Mouse (Mus musculus) adrenal gland, postnatal 36 days (tissue): ENCODE data around the gene Zbtb32. TPM values are rescaled to one million over a fixed set of nuclear protein-coding genes. Genes with fewer than 3 reads are reported as not detected.

Experiments
- DNase-seq, 2 experiments: peaks; one replicate each; pipeline ENCODE4 v3.0.0; 2021; ENCODE audit warnings: mixed read lengths in 1 of 2
- total RNA-seq, 2 experiments: library from RNA; stranded (reverse); gene quantifications; 2 replicates each; pipeline ENCODE4 v1.2.3; 2021

Gene Zbtb32
- total RNA-seq, 2 experiments from 2014 or later: 0.72 TPM; not detected in 1

DNA sequence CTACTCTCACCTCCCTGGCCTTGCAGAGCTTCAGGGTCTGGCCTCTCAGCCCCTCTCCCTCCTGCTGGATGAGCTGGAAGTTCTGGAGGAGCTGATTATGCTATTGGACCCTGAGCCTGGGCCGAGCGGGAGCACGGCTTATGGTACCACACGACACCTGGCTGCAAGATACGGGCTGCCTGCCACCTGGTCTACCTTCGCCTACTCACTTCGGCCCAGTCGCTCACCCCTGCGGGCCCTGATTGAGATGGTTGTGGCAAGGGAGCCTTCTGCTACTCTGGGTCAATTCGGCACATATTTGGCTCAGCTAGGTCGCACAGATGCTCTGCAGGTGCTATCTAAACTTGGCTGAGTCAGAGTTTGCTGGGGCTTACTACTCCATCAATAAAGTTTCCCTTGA is 31.2 kb downstream of the Zbtb32 start:
- no peak for DNase-seq

DNA sequence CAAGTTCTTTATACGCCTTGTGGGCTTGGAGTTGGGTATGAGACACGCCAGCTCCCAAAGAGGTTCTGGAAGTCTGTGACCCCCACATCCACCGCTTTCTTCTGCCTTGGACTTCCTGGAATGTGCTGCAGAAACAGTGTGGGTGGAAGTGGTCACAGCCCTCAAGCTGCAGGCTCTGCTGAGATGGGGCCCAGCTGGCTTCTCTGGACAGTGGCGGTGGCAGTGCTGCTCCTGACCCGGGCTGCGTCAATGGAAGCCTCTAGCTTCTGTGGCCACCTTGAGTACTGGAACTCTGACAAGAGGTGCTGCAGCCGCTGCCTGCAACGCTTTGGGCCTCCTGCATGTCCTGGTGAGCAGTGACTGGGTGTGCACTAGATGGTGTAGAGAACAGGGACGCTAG is 32.7 kb downstream of the Zbtb32 start:
- no peak for DNase-seq

GRCm38 (mm10) chr7:30564970-30565571 is 33.6 kb downstream of the Zbtb32 start, which contains the start of gene Igflr1:
TSS of gene Igflr1 (plus strand) at chr7:30565427.
- no peak for DNase-seq

DNA sequence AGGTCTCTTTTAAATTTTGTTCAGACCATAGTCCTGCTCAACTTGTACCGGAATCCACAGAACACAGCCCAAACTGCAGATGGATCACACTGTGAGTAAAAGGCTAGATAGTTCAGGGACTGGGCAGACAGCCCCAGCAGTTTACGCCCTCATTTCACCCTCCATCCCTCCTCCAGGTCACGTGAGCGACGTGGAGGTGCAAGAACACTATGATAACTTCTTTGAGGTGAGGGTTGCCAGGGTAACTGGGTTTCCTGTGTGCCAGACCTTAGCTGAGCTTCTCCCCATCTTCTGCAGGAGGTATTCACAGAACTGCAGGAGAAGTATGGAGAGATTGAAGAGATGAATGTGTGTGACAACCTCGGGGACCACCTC is 34.8 kb downstream of the Zbtb32 start:
- DNase-seq: no peak

DNA sequence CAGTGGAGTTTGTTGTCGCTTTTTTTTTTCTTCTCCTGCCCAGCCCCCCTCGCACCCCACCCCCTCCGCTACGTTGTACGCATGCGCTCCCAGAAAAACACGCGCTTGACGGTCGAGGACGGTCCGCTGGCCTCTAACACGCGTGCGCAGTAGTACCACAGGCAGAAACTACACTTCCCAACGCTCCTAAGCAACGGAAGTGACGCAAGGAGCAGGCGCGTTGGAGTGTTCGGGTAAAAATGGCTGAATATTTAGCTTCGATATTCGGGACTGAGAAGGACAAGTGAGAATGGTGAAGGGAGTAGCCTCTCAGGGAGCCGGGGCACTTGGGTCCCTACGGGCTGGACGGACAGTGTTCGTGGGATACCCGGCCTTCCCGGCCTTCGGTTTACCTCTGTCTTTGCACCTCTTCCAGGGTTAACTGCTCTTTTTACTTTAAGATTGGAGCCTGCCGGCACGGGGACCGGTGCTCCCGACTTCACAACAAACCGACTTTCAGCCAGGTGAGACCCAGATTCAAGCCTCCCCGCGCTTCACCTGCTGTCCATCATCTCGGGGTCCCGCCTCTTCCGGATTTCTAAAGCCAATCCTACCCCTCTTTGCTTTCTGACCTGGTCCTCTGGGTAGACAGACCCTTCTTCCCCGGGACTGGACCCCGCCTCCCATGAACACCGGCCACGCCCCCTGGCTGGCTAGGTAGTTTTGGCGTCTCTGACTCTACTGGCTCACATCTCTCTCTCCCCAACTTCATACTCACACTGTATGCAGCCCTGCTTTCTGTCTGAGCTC is 35.4 kb downstream of the Zbtb32 start, which contains the start of the genes U2af1l4, Gm49396 and Psenen:
TSS of gene U2af1l4 (plus strand) at position 185 of the 789 bp plus-strand sequence.
TSS of gene Gm49396 (plus strand) at position 228 of the 789 bp plus-strand sequence.
TSS of gene Psenen (minus strand) at position 511 of the 789 bp plus-strand sequence.
- peak; percentile 95 to 97 for DNase-seq

GRCm38 (mm10) chr7:30562526-30563116 is 36.1 kb downstream of the Zbtb32 start:
- no peak for DNase-seq

GRCm38 (mm10) chr7:30560296-30560695 is 38.4 kb downstream of the Zbtb32 start:
- no peak for DNase-seq

- peak; percentile 97 to 98 for DNase-seq
Measured at GRCm38 (mm10) chr7:30559443-30559954, 39.2 kb downstream of the Zbtb32 start, which contains the start of gene Lin37. TSS of gene Lin37 (minus strand) at chr7:30559838.

DNA sequence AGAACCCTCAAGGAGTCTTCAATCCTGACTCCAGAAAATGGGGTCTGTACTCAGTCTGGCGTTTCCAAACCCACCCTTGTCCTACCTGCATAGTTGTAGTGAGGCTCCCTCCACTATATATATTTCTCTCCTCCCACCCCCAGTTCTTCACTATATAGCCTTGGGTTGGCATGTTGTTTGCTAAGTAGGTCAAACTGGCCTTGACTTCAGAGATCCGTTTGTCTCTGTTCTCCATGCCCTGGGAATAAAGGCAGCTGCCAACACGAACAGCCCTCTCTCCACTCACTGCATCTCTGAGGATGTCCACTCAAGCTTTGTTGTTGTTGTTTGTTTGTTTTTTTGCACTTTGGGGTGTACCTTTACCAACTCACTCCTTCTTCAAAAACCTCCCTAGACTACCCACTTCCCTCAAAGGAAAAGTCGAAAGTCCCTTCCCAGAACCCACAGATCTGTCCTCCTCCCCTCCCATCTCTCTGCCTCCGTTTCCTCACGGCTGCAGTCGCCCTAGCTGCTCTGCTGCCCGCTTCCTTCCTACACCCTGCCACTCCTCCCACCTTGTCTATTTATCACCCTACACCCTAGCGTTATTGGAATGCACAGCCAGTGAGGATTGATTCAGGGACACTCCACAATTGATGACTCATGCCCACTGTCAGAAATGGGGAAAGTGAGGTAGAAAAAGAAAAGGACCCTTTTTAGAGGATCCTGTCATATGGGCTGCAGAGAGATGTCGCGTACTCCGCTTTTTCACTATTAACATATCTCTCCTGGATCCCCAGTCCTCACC is 39.9 kb downstream of the Zbtb32 start:
- DNase-seq: no peak

GRCm38 (mm10) chr7:30557901-30558514 is 40.7 kb downstream of the Zbtb32 start:
- DNase-seq: peak in 1 of 2 experiments; percentile 38

DNA sequence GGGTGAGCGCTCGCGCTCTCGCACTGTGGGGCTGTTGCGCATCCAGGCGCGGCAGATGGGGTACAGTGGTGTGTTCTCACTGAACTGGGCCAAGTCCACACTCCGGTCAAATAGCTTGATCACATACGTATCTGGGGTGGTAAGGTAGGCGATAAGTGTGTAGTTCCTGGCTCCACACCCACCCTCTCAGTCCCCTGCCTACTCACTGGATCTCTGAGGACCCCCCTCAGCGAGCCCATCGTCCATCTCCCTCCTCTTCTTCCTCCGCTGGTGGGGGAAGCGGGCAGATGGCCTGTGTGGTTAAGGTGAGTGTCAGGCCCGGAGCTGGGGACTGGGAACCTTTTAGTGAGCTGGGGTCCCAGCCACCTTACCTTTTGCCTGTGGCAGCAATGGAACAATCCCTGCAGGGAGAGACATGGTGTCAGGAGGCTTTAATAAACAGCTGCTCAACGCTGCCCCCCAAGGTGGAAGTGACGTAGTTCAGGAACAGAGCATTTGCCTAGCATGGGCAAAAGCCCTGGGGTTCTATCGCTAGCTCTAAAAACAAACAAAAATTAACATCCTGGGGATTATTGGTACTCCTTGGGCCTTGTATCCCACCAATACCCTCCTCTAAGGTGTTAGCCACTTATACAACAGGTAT is 41.7 kb downstream of the Zbtb32 start:
- no peak for DNase-seq

DNA sequence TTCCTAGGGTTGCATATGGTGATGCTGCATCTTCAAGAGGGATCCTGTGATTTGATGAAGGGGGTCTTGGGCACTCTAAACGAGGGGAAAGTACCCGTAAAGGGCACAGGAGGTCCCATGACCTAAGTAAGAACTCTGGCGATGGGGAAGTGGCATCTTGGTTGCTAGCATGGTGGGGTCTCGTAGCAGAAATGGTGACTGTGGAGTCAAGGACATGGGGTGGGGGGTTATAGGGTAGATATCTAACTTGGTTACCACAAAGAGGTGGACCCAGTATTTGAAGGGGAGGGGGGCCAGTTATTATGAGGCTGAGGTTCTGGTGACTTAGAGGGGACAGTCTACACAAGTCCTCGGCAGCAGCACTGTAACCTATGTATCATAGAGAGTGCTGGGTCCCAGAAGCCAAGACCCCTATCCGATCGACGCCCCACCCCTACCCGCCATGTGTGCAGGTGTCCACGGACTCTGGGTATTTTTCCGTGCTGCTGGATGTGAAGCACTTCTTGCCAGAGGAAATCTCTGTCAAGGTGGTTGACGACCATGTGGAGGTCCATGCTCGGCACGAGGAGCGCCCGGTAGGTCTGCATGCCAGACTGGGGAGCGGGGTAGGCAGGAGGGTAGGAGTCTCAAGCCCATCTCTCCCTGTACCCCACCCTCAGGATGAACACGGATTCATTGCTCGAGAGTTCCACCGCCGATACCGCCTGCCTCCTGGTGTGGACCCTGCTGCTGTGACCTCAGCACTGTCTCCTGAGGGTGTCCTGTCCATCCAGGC is 44.7 kb downstream of the Zbtb32 start:
- DNase-seq: no peak

DNA sequence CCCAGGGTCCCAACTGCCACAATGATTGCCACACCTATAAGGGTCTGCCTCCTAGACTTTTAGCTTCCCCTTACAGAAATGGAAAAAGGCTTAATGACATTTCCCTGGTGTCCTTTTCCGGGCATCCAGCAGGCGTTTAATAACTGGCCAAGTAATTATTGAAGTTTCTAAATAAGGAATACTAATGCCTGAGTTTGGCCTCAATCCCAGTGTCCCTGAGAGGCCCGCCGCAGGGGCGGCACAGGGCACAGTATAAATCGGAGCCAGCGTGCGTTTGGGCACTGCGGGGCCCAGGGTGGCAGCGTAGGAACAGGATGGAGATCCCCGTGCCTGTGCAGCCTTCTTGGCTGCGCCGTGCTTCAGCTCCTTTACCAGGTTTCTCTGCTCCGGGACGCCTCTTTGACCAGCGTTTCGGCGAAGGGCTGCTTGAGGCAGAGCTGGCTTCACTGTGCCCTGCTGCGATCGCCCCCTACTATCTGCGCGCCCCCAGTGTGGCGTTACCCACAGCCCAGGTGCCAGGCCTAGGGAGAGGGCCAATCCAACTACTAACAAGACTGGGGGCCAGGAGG is 45.6 kb downstream of the Zbtb32 start:
- peak; percentile 79 to 83 for DNase-seq

DNA sequence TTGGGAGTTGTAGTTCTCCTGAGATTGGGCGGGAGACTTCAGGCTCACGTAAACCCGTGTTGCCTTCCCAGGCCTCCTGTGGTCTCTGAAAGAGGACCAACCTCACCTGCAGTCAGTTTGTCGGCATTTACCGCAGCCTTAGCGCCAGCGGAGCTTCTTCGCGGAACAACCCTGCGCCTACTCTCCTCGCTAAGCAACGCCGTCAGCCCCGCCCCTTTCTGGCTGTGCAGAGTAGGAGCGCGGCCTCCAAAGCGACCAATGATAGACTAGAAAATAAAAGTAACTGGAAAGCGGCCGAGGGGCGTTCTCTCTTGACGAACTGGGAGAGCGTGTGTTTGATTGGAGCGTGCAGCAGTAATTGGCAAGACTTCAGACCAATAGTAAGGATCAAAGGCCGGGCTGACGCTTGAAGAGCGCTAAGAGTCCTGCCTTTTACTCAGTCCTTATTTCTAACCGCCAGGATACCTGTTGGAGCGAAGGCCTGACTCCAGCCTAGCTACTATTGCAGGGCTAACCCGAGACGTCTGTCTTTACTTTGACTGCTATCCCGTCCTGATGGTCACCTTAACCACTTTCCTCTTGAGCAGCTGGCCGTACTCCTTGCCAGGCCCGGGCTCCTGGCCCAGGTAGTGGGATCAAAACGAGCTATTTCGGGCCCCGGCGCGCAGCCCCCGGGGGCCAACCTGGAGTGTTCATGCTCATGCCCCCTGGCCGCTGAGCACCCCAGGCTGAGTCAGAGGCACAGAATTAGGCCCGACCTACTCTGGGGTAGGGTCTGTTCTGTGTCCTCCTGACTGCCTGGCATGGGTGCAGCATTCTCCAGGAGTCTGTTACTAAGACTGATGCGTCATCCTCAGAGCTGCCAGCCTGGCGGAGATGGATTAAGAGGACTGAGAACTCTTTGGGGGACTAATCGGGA is 46.3 kb downstream of the Zbtb32 start, which contains the start of the genes Hspb6 and Proser3:
TSS of gene Hspb6 (plus strand) at position 77 of the 919 bp plus-strand sequence.
TSS of gene Proser3 (minus strand) at position 198 of the 919 bp plus-strand sequence.
- DNase-seq: peak; percentile 95 to 97

DNA sequence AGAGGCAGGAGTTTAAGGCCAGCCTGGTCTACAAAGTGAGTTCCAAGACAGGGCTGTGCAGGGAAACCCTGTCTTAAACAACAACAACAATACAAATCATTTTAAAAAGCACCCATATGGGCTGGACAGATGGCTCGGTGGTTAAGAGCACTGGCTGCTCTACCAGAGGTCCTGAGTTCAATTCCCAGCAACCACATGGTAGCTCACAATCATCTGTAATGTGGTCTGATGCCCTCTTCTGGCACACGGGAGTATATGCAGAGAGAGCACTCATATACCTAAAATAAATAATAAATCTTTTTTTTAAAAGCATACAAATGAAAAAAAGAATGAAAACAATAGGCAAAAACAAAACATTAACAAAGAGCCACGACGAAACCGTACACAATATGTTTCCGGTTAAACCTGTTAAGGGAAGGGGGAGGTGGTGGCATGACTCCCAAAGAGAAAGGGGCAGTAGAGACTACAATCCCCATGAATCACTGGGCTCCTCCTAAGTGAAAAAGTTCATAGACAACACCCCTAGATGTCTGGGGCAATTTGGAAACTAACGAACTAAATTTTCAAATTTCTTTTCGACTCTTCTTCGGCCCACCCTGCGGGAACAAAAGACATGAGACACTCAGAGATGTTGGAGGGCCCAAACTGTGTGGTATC is 47.1 kb downstream of the Zbtb32 start:
- no peak for DNase-seq

DNA sequence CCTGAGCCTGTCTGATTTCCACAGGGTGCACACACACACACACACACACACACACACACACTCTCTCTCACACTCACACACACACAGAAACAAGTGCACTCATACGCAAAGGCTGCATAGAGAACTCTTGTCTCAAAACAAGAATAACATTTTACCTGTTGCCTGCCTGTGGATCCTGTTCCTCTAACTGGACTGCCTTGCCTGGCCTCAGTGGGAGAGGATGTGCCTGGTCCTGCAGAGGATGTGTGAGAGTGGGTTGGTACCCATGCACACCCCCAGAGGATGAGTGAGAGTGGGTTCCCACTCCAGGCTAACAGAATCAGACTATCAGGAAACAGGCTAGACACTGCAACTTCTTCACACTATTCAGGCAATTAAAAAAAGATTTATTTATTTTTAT is 48.1 kb downstream of the Zbtb32 start:
- DNase-seq: no peak

GRCm38 (mm10) chr7:30549880-30550279 is 48.8 kb downstream of the Zbtb32 start:
- no peak for DNase-seq

DNA sequence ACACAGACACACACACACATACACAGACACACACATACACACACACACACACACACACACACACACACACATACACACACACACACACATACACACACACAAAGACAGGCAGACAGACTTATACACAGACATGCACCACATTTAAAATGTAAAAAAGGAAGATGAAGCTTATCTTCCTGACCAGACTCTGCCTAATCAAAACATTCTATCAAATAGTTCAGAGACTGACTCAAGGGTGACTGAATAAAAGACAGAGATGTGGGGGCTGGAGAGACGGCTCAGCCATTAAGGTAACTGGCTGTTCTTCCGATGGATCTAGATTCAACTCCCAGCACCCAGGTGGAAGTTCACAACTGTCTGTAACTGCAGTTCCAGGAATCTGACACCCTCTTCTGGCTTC is 54.4 kb downstream of the Zbtb32 start:
- DNase-seq: no peak
